Mouse (Mus musculus) intestine, embryonic 14.5 days (tissue): ENCODE measurements around the gene Il11ra1. TPM values are rescaled to one million over a fixed set of nuclear protein-coding genes. Genes with fewer than 3 reads are reported as not detected.
"Not testable (repeated sequence)": the region's sequence is repeated elsewhere in the genome, so short reads cannot be mapped to it uniquely, and the experiment has no call there.

Experiments used
- ATAC-seq: fragments of 200-750 bp; cut with Nextera tagmentation; replicated peaks from 2 replicates; pipeline ENCODE4 v1.8.0; 2017; ENCODE audit warnings: low read depth, moderate number of reproducible peaks, moderate TSS enrichment, moderate library complexity; ENCODE audit not compliant: low FRiP score, low TSS enrichment
- DNase-seq: peaks from one replicate; pipeline ENCODE4 v3.0.0-alpha.2; 2018; ENCODE audit warnings: low spot score
- H3K27ac ChIP-seq: fragments of 300-500 bp; sonication (generic); 2 replicates; pipeline ENCODE4 v1.5.1; 2014; ENCODE audit warnings: low read depth, mild to moderate bottlenecking, control low read depth
- H3K27me3 ChIP-seq: fragments of 300-500 bp; sonication (generic); replicated peaks from 2 replicates; pipeline ENCODE4 v1.6.1; 2014; ENCODE audit warnings: low read length, control low read depth; ENCODE audit not compliant: control insufficient read depth, insufficient read depth
- H3K36me3 ChIP-seq: fragments of 300-500 bp; sonication (generic); 2 replicates; pipeline ENCODE4 v1.6.1; 2014; ENCODE audit warnings: low read length, control low read depth; ENCODE audit not compliant: control insufficient read depth, insufficient read depth
- H3K4me1 ChIP-seq: fragments of 300-500 bp; sonication (generic); replicated peaks from 2 replicates; pipeline ENCODE4 v1.6.1; 2014; ENCODE audit warnings: low read length, control low read depth, mixed read lengths; ENCODE audit not compliant: control insufficient read depth, insufficient read depth
- H3K4me2 ChIP-seq: fragments of 300-500 bp; sonication (generic); 2 replicates; pipeline ENCODE4 v1.6.1; 2014; ENCODE audit warnings: low read length
- H3K4me3 ChIP-seq: fragments of 300-500 bp; sonication (generic); 2 replicates; pipeline ENCODE4 v1.5.1; 2014; ENCODE audit warnings: low read depth, low read length, control low read depth, mixed read lengths
- H3K9ac ChIP-seq: fragments of 300-500 bp; sonication (generic); 2 replicates; pipeline ENCODE4 v1.6.1; 2014; ENCODE audit warnings: mild to moderate bottlenecking, low read length
- H3K9me3 ChIP-seq: fragments of 300-500 bp; sonication (generic); 2 replicates; pipeline ENCODE4 v1.6.1; 2016; ENCODE audit warnings: low read length, control low read depth; ENCODE audit not compliant: control insufficient read depth
- WGBS: fragments of 180-500 bp; shearing (Covaris S2); extraction: QIAGEN DNeasy Blood & Tissue Kit; methylation state at CpG from one replicate; pipeline ENCODE4 v1.1.7; 2014; 5-methylcytosine and 5-hydroxymethylcytosine counted together
- polyA plus RNA-seq: library from polyadenylated mRNA; unstranded; fragments of >200 nt; fragmentation: Nextera tagmentation; extraction: Ambion mirVana; gene quantifications from 2 replicates; pipeline ENCODE4 v1.2.1, GENCODE M21; 2014

The Il11ra1 gene
- polyA plus RNA-seq, 1 experiment from 2014 or later: 130 TPM

GRCm38 (mm10) chr4:41695800-41696199 lies 4.0 kb upstream of the Il11ra1 start:
- WGBS: 5% methylated on average over 12 of the region's 38 CpGs
- H3K4me2 ChIP-seq, H3K4me3 ChIP-seq, H3K9me3 ChIP-seq, H3K9ac ChIP-seq, ATAC-seq, DNase-seq, H3K36me3 ChIP-seq, H3K27ac ChIP-seq, H3K4me1 ChIP-seq, H3K27me3 ChIP-seq: not testable (repeated sequence)

GRCm38 (mm10) chr4:41696452-41696851 lies 3.3 kb upstream of the Il11ra1 start:
- not testable (repeated sequence) for H3K27ac ChIP-seq, H3K36me3 ChIP-seq, H3K27me3 ChIP-seq, H3K9me3 ChIP-seq, H3K4me2 ChIP-seq, DNase-seq, H3K9ac ChIP-seq, H3K4me1 ChIP-seq, ATAC-seq, H3K4me3 ChIP-seq
- WGBS: 11% methylated on average over 13 of the region's 15 CpGs

- not testable (repeated sequence) for H3K36me3 ChIP-seq, H3K4me1 ChIP-seq, H3K4me2 ChIP-seq, H3K27me3 ChIP-seq, H3K27ac ChIP-seq, H3K9ac ChIP-seq, H3K4me3 ChIP-seq, ATAC-seq, H3K9me3 ChIP-seq
- WGBS: 10% methylated on average over 26 of the region's 40 CpGs
- peak; percentile 86 for DNase-seq
These were observed 2.6 kb upstream of the Il11ra1 start, which contains the start of gene Cntfr for GRCm38 (mm10) chr4:41696930-41697841. Cntfr (minus strand) TSS chr4:41697089.

GRCm38 (mm10) chr4:41698421-41699016 lies 1.3 kb upstream of the Il11ra1 start:
- not testable (repeated sequence) for H3K27me3 ChIP-seq, H3K36me3 ChIP-seq, ATAC-seq, H3K9ac ChIP-seq, H3K4me3 ChIP-seq, H3K4me2 ChIP-seq, DNase-seq, H3K27ac ChIP-seq, H3K9me3 ChIP-seq, H3K4me1 ChIP-seq
- WGBS: 10% methylated on average over 17 of the region's 32 CpGs

- H3K4me1 ChIP-seq, H3K27ac ChIP-seq, H3K4me3 ChIP-seq, ATAC-seq, H3K9me3 ChIP-seq, H3K36me3 ChIP-seq, H3K9ac ChIP-seq, H3K4me2 ChIP-seq, DNase-seq, H3K27me3 ChIP-seq: not testable (repeated sequence)
- WGBS: 84% methylated on average over 2 of the region's 8 CpGs
These were observed 435 bp downstream of the Il11ra1 start for GRCm38 (mm10) chr4:41700224-41700623.

- H3K9me3 ChIP-seq, H3K27ac ChIP-seq: not testable (repeated sequence)
- WGBS: 58% methylated on average over 2 of the region's 2 CpGs
These were observed 2.4 kb downstream of the Il11ra1 start for GRCm38 (mm10) chr4:41702226-41702625.

GRCm38 (mm10) chr4:41704651-41705050 lies 4.9 kb downstream of the Il11ra1 start:
- H3K27me3 ChIP-seq: peaks cover 3% of the 10 kb centered on the region; the same call in 1 of the 2 replicates
- WGBS: 15% methylated on average over 5 of the region's 5 CpGs
- no peak overlapping the region for H3K4me3 ChIP-seq
- no peaks in the 10 kb centered on the region for H3K9me3 ChIP-seq
- H3K9ac ChIP-seq: no peak overlapping the region
- no peak overlapping the region for H3K4me2 ChIP-seq
- H3K4me1 ChIP-seq: peaks cover 3% of the 10 kb centered on the region; the same call in 1 of the 2 replicates
- no peak for DNase-seq
- no peak for ATAC-seq
- no peak overlapping the region for H3K27ac ChIP-seq
- H3K36me3 ChIP-seq: no peaks in the 10 kb centered on the region

More at GRCm38 (mm10) chr4:41702226-41702625, 2.4 kb downstream of the Il11ra1 start:
- not testable (repeated sequence) for H3K27me3 ChIP-seq, H3K4me1 ChIP-seq, H3K9ac ChIP-seq, H3K36me3 ChIP-seq, H3K4me3 ChIP-seq, ATAC-seq, H3K4me2 ChIP-seq, DNase-seq

- Histone ChIP-seq H3K4me2 (no peak overlapping the region), H3K36me3 (no peaks in the 10 kb centered on the region), H3K9ac (no peak overlapping the region), H3K9me3 (no peaks in the 10 kb centered on the region), H3K27ac (no peak overlapping the region), H3K4me1 (peaks cover 3% of the 10 kb centered on the region; the same call in 1 of the 2 replicates), H3K27me3 (peaks cover 3% of the 10 kb centered on the region; the same call in 1 of the 2 replicates), H3K4me3 (no peak overlapping the region)
- WGBS: 69% methylated on average over 19 of the region's 19 CpGs
- DNase-seq (no peak), ATAC-seq (no peak)
These were observed 6.3 kb downstream of the Il11ra1 start for GRCm38 (mm10) chr4:41705922-41706754.
